Mouse (Mus musculus): ENCODE results near the gene Gm10203. TPM values are rescaled to one million over a fixed set of nuclear protein-coding genes. Genes with fewer than 3 reads are reported as not detected.

The Gm10203 gene
- total and polyA plus RNA-seq, 2 experiments from 2014 or later, result not detected

- Histone ChIP-seq H3K4me3 (ENCODE audit: low read depth, low read length) (no peak overlapping the region), H3K9ac (no peak overlapping the region), H3K36me3 (ENCODE audit: insufficient read depth) (no peaks in the 10 kb centered on the region), H3K27me3 (ENCODE audit: insufficient read depth, low read length) (no peaks in the 10 kb centered on the region), H3K27ac (ENCODE audit: low read depth, low read length) (no peak overlapping the region), H3K9me3 (ENCODE audit: low read length) (no peaks in the 10 kb centered on the region), H3K4me2 (ENCODE audit: low read depth) (no peak overlapping the region), H3K4me1 (ENCODE audit: insufficient read depth) (no peaks in the 10 kb centered on the region)
- ATAC-seq (no peak), DNase-seq (no peak)
- no peak for TF ChIP-seq CTCF (IDR thresholded peaks at IDR 0.05; ENCODE audit: low read depth)
- 82% methylated on average over 2 of the region's 2 CpGs for WGBS
These were observed 21.1 kb upstream of the Gm10203 start for GRCm38 (mm10) chr6:149108909-149109308.

GRCm38 (mm10) chr6:149116992-149117391 lies 13.0 kb upstream of the Gm10203 start:
- Histone ChIP-seq H3K27ac (ENCODE audit: low read depth, low read length) (no peak overlapping the region), H3K36me3 (ENCODE audit: insufficient read depth) (no peaks in the 10 kb centered on the region), H3K9me3 (ENCODE audit: low read length) (no peaks in the 10 kb centered on the region), H3K4me2 (ENCODE audit: low read depth) (no peak overlapping the region), H3K4me1 (ENCODE audit: insufficient read depth) (no peaks in the 10 kb centered on the region), H3K9ac (no peak overlapping the region), H3K27me3 (ENCODE audit: insufficient read depth, low read length) (no peaks in the 10 kb centered on the region), H3K4me3 (ENCODE audit: low read depth, low read length) (no peak overlapping the region)
- no peak for TF ChIP-seq CTCF (IDR thresholded peaks at IDR 0.05; ENCODE audit: low read depth)
- no peak for DNase-seq
- ATAC-seq, result no peak

GRCm38 (mm10) chr6:149118935-149119334 lies 11.0 kb upstream of the Gm10203 start:
- no peak overlapping the region for H3K9ac ChIP-seq
- H3K4me2 ChIP-seq (ENCODE audit: low read depth), result no peak overlapping the region
- no peaks in the 10 kb centered on the region for H3K4me1 ChIP-seq (ENCODE audit: insufficient read depth)
- ATAC-seq (no peak), DNase-seq (no peak)
- no peaks in the 10 kb centered on the region for H3K27me3 ChIP-seq (ENCODE audit: insufficient read depth, low read length)
- 73% methylated on average over 2 of the region's 2 CpGs for WGBS
- TF ChIP-seq CTCF (IDR thresholded peaks at IDR 0.05; ENCODE audit: low read depth), result no peak
- no peak overlapping the region for H3K27ac ChIP-seq (ENCODE audit: low read depth, low read length)
- no peak overlapping the region for H3K4me3 ChIP-seq (ENCODE audit: low read depth, low read length)
- no peaks in the 10 kb centered on the region for H3K9me3 ChIP-seq (ENCODE audit: low read length)
- no peaks in the 10 kb centered on the region for H3K36me3 ChIP-seq (ENCODE audit: insufficient read depth)

DNA sequence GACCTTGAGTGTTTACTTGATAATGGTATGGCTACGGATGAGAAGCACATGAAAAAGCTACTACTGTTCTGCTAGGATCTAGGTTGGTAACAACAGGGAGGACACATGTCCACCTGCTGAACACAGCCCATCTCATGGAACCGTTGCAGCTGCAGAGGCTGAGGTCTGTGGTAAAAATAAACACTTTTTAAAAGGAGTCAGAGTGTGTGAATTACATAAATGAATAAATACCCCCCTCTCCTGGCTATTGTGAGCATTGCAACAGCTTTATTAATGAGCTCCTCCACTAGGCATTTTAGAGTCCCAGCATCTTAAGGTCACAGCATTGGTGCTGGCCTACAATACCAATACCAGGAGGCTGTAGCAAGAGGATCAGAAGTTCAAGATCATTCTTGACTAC lies 10.1 kb upstream of the Gm10203 start:
- Histone ChIP-seq H3K4me2 (ENCODE audit: low read depth) (no peak overlapping the region), H3K36me3 (ENCODE audit: insufficient read depth) (no peaks in the 10 kb centered on the region), H3K4me1 (ENCODE audit: insufficient read depth) (no peaks in the 10 kb centered on the region), H3K27me3 (ENCODE audit: insufficient read depth, low read length) (no peaks in the 10 kb centered on the region), H3K9ac (no peak overlapping the region), H3K27ac (ENCODE audit: low read depth, low read length) (no peak overlapping the region), H3K9me3 (ENCODE audit: low read length) (no peaks in the 10 kb centered on the region), H3K4me3 (ENCODE audit: low read depth, low read length) (no peak overlapping the region)
- DNase-seq, result peak; percentile 84
- TF ChIP-seq CTCF (IDR thresholded peaks at IDR 0.05; ENCODE audit: low read depth), result peak; percentile 83
- ATAC-seq, result peak; percentile 83
- WGBS, result 39% methylated on average over 2 of the region's 2 CpGs

DNA sequence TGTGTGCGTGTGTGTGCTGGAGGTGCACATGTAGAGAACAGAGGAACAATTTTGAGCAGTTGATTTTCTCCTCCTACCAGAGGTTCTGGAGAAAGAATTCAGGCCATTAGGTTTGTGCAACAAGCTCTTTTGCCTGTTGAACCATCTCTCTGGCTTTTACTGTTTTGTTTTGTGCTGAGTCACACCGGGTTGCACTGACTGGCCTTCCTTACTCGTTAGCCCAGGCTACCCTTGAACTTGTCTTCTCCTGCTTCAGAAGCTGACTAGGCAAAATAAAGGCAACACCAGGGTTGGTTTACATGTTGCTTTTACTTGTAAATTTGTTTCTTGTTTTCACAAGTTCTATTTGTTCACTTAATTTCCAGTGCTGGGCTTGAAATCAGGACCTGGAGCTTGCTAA lies 6.9 kb upstream of the Gm10203 start:
- no peak overlapping the region for H3K27ac ChIP-seq (ENCODE audit: low read depth, low read length)
- no peak overlapping the region for H3K4me3 ChIP-seq (ENCODE audit: low read depth, low read length)
- 83% methylated on average over 3 of the region's 3 CpGs for WGBS
- H3K4me1 ChIP-seq (ENCODE audit: insufficient read depth), result no peaks in the 10 kb centered on the region
- no peaks in the 10 kb centered on the region for H3K36me3 ChIP-seq (ENCODE audit: insufficient read depth)
- no peaks in the 10 kb centered on the region for H3K9me3 ChIP-seq (ENCODE audit: low read length)
- H3K27me3 ChIP-seq (ENCODE audit: insufficient read depth, low read length), result no peaks in the 10 kb centered on the region
- ATAC-seq (no peak), DNase-seq (no peak)
- no peak overlapping the region for H3K9ac ChIP-seq
- H3K4me2 ChIP-seq (ENCODE audit: low read depth), result no peak overlapping the region
- no peak for TF ChIP-seq CTCF (IDR thresholded peaks at IDR 0.05; ENCODE audit: low read depth)

DNA sequence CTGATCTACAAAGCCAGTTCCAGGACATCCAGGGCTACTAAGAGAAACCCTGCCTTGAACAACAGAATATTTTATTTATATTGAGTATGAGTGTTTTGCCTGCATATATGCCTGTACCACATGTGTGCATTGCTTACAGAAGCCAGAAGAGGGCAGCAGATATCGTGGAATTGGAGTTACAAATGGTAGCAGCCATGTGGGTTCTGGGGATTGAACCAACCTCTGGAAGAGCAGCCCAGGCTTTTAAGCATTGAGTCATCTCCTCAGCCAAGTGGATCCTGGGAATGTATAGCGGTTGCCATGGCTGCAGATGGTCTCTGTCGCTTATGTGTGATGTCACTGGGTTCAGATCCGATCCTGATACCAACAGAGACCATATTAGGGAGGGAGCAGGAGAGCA lies 3.3 kb upstream of the Gm10203 start:
- TF ChIP-seq CTCF (IDR thresholded peaks at IDR 0.05; ENCODE audit: low read depth), result peak; percentile 47
- Histone ChIP-seq H3K27me3 (ENCODE audit: insufficient read depth, low read length) (no peaks in the 10 kb centered on the region), H3K4me3 (ENCODE audit: low read depth, low read length) (no peak overlapping the region), H3K4me2 (ENCODE audit: low read depth) (no peak overlapping the region), H3K9ac (no peak overlapping the region), H3K27ac (ENCODE audit: low read depth, low read length) (no peak overlapping the region), H3K9me3 (ENCODE audit: low read length) (no peaks in the 10 kb centered on the region), H3K36me3 (ENCODE audit: insufficient read depth) (no peaks in the 10 kb centered on the region), H3K4me1 (ENCODE audit: insufficient read depth) (no peaks in the 10 kb centered on the region)
- DNase-seq, result peak; percentile 18
- WGBS, result 63% methylated on average over 4 of the region's 4 CpGs
- ATAC-seq, result peak; percentile 40; the same call in 1 of the 2 replicates

DNA sequence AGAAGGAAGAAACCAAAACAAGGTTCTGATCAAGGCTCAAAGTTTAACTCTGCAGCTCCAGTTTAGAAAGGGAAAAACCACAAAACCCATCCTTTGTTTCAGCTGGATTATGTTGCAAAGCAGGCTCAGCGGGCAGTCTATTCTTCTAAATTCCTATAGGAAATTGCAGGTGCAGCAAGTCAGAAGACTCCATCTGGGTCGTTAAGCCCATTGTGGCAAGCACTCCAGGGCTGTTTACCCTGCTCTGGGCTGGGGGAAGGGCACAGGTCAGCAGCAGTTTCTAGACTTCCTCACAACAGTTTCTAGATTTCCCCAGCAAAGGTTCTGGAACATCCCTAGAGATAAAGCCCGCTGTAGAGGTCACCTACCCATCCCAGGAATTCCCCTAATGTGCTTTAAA lies 1.1 kb downstream of the Gm10203 start:
- no peak overlapping the region for H3K4me3 ChIP-seq (ENCODE audit: low read depth, low read length)
- H3K4me2 ChIP-seq (ENCODE audit: low read depth), result no peak overlapping the region
- H3K9me3 ChIP-seq (ENCODE audit: low read length), result no peaks in the 10 kb centered on the region
- H3K36me3 ChIP-seq (ENCODE audit: insufficient read depth), result no peaks in the 10 kb centered on the region
- no peak overlapping the region for H3K27ac ChIP-seq (ENCODE audit: low read depth, low read length)
- 6% methylated on average over 3 of the region's 3 CpGs for WGBS
- TF ChIP-seq CTCF (IDR thresholded peaks at IDR 0.05; ENCODE audit: low read depth), result no peak
- H3K9ac ChIP-seq, result no peak overlapping the region
- no peaks in the 10 kb centered on the region for H3K27me3 ChIP-seq (ENCODE audit: insufficient read depth, low read length)
- H3K4me1 ChIP-seq (ENCODE audit: insufficient read depth), result no peaks in the 10 kb centered on the region
- DNase-seq (no peak), ATAC-seq (no peak)

Measured in forebrain, postnatal 0 days (tissue).